Mouse (Mus musculus) embryo, embryonic 11.5 days (tissue): ENCODE results near the gene Olfr1039.
"Not testable (repeated sequence)": the region's sequence is repeated elsewhere in the genome, so short reads cannot be mapped to it uniquely, and the experiment has no call there.

Source experiments
- DNase-seq: peaks from one replicate; pipeline ENCODE4 v3.0.0-alpha.2; 2012; ENCODE audit warnings: low read depth, low spot score

The Olfr1039 gene

GRCm38 (mm10) chr2:86135828-86136227 lies at the start of gene Olfr1039:
Gene Olfr1039, minus strand, starts transcription at chr2:86135928.
- DNase-seq = no peak

DNA sequence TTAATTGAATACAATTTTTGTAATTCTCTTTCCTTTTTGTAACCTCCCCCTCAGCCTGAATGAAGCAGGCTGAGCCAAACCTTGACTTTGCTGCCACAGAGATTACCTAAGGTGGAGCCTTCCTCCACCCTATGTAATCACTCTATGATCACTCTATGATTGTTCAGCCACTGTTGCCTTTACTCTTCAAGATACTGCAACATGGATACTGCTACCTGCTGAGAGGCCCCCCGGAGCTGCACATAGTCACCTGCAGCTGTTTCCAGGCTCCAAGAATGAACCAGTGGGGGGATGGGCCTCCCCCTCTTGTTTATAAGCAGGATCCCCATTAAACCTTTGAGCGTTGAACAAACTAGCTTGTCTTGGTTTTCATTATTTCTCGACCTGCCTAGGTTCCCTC lies 44.2 kb upstream of the Olfr1039 start:
- no peak for DNase-seq

GRCm38 (mm10) chr2:86177720-86178119 lies 42.0 kb upstream of the Olfr1039 start, which contains the start of gene Olfr1044:
Gene Olfr1044, minus strand, starts transcription at chr2:86177820.
- DNase-seq = no peak

DNA sequence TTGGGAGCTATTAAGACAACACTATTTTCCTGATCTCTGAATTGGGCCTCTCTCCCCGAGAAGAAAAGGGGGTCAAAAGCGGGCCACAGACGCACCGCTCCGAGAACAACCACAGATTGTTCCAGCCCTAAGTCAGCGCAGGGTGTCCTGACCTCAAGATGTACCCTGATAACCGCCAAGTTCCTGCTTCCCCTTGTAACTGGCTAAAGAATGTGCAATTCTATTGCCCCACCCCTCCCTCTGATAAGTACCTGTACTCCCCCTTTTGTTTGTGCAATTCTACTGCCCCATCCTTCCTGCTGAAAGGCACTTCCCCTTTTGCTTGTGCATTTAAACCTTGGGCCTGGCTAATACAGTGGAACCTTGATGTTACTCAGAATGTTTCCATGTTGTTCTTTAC lies 39.7 kb upstream of the Olfr1039 start:
- DNase-seq = not testable (repeated sequence)

DNA sequence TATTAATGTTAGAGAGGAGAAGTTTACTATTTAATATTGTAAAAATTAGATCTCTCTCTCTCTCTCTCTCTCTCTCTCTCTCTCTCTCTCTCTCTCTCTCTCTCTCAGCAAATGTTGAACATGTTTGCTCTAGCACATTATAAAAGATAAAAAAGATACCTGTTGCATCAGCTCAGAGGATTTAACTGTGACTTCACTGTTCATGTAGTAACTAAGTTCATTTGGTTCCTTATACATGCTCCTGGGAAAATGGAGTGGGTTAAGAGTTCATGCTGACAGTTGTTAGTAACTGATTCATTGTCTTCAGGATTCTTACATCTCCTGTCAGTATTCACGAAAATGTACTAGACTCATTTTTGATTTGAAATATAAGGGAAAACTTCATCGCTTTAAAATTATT lies 31.7 kb upstream of the Olfr1039 start, which contains the start of gene Olfr1043:
Gene Olfr1043 (minus strand): TSS at position 101 of the 400 bp plus-strand sequence.
- no peak for DNase-seq

DNA sequence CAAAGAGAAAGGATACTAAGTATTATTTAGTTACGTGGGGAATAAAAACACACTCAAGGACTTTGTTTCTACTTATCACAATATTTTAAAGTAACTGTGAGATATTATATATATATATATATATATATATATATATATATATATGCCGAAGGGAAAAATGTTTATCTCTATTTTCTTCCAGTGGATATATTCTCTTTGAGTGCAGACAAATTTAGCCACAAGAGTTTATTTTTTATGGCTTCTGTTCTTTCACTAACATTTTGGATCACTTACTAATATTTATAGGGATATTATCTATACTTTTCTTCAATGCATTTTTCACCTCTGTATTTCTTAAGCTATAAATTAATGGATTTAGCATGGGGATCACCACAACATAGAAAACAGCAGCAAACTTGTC lies 26.0 kb upstream of the Olfr1039 start, which contains the start of gene Olfr1042:
Gene Olfr1042 (minus strand): TSS at position 101 of the 400 bp plus-strand sequence.
- no peak for DNase-seq

- no peak for DNase-seq
Observed at GRCm38 (mm10) chr2:86146632-86147031, 10.9 kb upstream of the Olfr1039 start, which contains the start of gene Olfr1040. Gene Olfr1040, minus strand, starts transcription at chr2:86146732.

- DNase-seq = no peak
Observed at GRCm38 (mm10) chr2:86087285-86087684, 48.4 kb downstream of the Olfr1039 start, which contains the start of gene Olfr1037. Gene Olfr1037, minus strand, starts transcription at chr2:86087385.

DNA sequence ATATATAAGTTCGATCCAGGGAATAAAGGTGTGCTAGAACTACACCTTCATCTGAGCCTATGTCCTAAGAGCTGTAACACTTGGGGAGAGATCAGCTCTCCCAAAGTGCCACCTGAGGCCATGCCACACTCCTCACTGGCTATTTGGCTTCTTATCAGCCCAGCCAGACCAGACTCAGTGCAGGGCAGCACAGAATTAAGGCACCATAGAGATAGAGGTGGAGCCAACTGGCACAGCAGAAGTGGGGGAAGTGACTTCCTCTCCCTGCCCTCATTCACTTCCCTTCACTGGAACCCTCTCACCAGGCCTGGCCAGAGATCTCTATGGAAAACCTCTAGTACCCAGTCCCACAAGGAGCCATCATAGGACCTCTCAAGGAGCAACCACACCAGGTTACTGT lies 55.2 kb downstream of the Olfr1039 start:
- not testable (repeated sequence) for DNase-seq
